7 mouse cellular contexts compared by ENCODE assay signal in the genomic region with DNA sequence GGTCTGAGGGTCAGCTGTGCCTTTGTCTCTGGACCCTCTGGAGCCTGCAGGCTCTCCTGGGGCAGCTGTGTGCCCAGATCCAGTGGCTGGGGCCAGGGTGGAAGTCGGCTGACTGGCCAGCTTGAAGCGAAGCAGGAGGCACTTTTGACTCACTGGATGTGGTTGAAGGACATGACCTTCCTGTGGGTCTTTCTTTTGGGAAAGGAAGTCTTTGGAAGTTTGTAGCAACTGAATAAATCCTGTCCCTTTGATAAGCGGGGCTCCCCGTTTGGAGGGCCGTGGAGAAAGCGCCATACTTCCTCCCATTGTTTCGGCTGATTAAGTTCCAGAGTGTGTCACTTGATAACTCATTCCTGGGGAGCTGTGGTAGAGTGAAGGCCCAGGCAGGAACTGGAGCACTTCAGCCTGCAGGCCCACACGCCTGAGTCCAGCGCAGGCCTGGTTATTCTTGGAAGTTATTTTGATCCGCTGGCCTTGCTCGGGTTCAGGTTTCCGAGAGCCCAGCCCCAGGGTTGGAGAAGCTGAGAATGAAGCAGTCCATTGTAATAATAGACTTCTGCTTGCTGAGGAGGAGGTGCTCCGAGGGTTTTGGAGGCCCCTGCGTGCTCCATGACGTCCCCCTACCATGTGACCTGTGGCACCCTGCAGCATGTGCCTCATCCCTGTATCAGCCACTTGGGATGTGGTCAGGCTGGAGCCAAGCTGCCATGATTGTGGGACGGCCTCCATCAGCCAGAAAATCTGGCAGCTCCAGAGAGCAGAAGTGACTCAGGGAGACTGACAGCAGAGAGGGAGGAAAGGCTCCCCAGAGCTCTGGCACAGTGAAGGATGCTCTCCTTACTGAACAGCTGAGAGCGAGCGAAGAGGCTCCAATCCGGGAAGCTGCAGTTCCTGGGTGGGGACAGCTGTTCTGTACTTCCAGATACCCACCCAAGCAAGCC.
DNase-seq lines count a peak whose midpoint lies in the region; ATAC-seq lines count a peak whose summit lies in the region.

No protein-coding gene starts in this region.

- H3K4me3 ChIP-seq in embryonic facial prominence, embryonic 14.5 days (ENCODE audit: low read depth, low read length): no peak overlapping the region
- peak overlapping the region; percentile 22; the same call in 1 of the 2 replicates for H3K4me3 ChIP-seq in heart, embryonic 13.5 days
- H3K4me3 ChIP-seq in kidney, embryonic 16.5 days (ENCODE audit: low read length): no peak overlapping the region
- H3K4me3 ChIP-seq in liver, embryonic 12.5 days: no peak overlapping the region
- H3K4me3 ChIP-seq in neural tube, embryonic 13.5 days: no peak overlapping the region

- H3K9me3 ChIP-seq in embryonic facial prominence, embryonic 14.5 days (ENCODE audit: control insufficient read depth, low read length): no peaks in the 10 kb centered on the region
- H3K9me3 ChIP-seq in heart, embryonic 13.5 days: no peaks in the 10 kb centered on the region
- no peaks in the 10 kb centered on the region for H3K9me3 ChIP-seq in kidney, embryonic 16.5 days (ENCODE audit: low read length)
- H3K9me3 ChIP-seq in liver, embryonic 12.5 days (replicated peaks): no peaks in the 10 kb centered on the region
- no peaks in the 10 kb centered on the region for H3K9me3 ChIP-seq in neural tube, embryonic 13.5 days

- peak; percentile 26 for DNase-seq in cerebellum, adult 11 months
- DNase-seq in embryonic facial prominence, embryonic 14.5 days (ENCODE audit: low spot score): peak; percentile 84

- H3K27me3 ChIP-seq in embryonic facial prominence, embryonic 14.5 days (replicated peaks; ENCODE audit: control insufficient read depth, insufficient read depth, low read length): no peaks in the 10 kb centered on the region
- H3K27me3 ChIP-seq in heart, embryonic 13.5 days (replicated peaks): no peaks in the 10 kb centered on the region
- no peaks in the 10 kb centered on the region for H3K27me3 ChIP-seq in kidney, embryonic 16.5 days (ENCODE audit: insufficient read depth, low read length)
- no peaks in the 10 kb centered on the region for H3K27me3 ChIP-seq in liver, embryonic 12.5 days (replicated peaks)
- H3K27me3 ChIP-seq in neural tube, embryonic 13.5 days: no peaks in the 10 kb centered on the region

- WGBS in embryonic facial prominence, embryonic 14.5 days: 27% methylated on average over 17 of the region's 19 CpGs
- WGBS in heart, embryonic 13.5 days: 9% methylated on average over 19 of the region's 19 CpGs
- whole genome bisulfite sequencing in kidney, embryonic 16.5 days: 22% methylated on average over 19 of the region's 19 CpGs
- 37% methylated on average over 19 of the region's 19 CpGs for WGBS in liver, embryonic 12.5 days (ENCODE audit: insufficient replicate concordance)
- 53% methylated on average over 19 of the region's 19 CpGs for WGBS in neural tube, embryonic 13.5 days

- ATAC-seq in embryonic facial prominence, embryonic 14.5 days (ENCODE audit: low read depth): peak; percentile 89
- ATAC-seq in heart, embryonic 13.5 days (ENCODE audit: extremely low read depth, insufficient number of reproducible peaks, low FRiP score, low TSS enrichment): peak; percentile 71
- peak; percentile 92 for ATAC-seq in kidney, embryonic 16.5 days (ENCODE audit: low FRiP score, low TSS enrichment)
- peak; percentile 55 for ATAC-seq in liver, embryonic 12.5 days
- 0 out of 2 replicates have a peak, but pooled peaks have one; percentile 37 for ATAC-seq in neural tube, embryonic 13.5 days (ENCODE audit: low read depth)
- ATAC-seq in granulocyte monocyte progenitor cell, adult 5-6 weeks (replicated peaks; ENCODE audit: poor library complexity, severe bottlenecking): no peak

- peak overlapping the region; percentile 86 for H3K27ac ChIP-seq in embryonic facial prominence, embryonic 14.5 days (replicated peaks; ENCODE audit: low read depth, low read length)
- H3K27ac ChIP-seq in heart, embryonic 13.5 days (replicated peaks): peak overlapping the region; percentile 99
- H3K27ac ChIP-seq in kidney, embryonic 16.5 days (ENCODE audit: low read length): peak overlapping the region; percentile 90
- H3K27ac ChIP-seq in liver, embryonic 12.5 days: peak overlapping the region; percentile 22; the same call in 1 of the 2 replicates
- H3K27ac ChIP-seq in neural tube, embryonic 13.5 days (replicated peaks): peak overlapping the region; percentile 80

- H3K4me2 ChIP-seq in embryonic facial prominence, embryonic 14.5 days (ENCODE audit: low read depth, low read length): 0 out of 2 replicates have a peak overlapping the region, but pooled peaks have one; percentile 7
- peak overlapping the region; percentile 59 for H3K4me2 ChIP-seq in heart, embryonic 13.5 days
- no peak overlapping the region for H3K4me2 ChIP-seq in kidney, embryonic 16.5 days (replicated peaks; ENCODE audit: low read depth, low read length)
- no peak overlapping the region for H3K4me2 ChIP-seq in liver, embryonic 12.5 days
- H3K4me2 ChIP-seq in neural tube, embryonic 13.5 days: no peak overlapping the region

- H3K36me3 ChIP-seq in embryonic facial prominence, embryonic 14.5 days (ENCODE audit: control insufficient read depth, insufficient read depth, low read length): no peaks in the 10 kb centered on the region
- H3K36me3 ChIP-seq in heart, embryonic 13.5 days: no peaks in the 10 kb centered on the region
- H3K36me3 ChIP-seq in kidney, embryonic 16.5 days (ENCODE audit: insufficient read depth, low read length): no peaks in the 10 kb centered on the region
- no peaks in the 10 kb centered on the region for H3K36me3 ChIP-seq in liver, embryonic 12.5 days
- no peaks in the 10 kb centered on the region for H3K36me3 ChIP-seq in neural tube, embryonic 13.5 days

- no peak overlapping the region for H3K9ac ChIP-seq in embryonic facial prominence, embryonic 14.5 days (ENCODE audit: low read depth, low read length)
- peak overlapping the region; percentile 78 for H3K9ac ChIP-seq in heart, embryonic 13.5 days
- H3K9ac ChIP-seq in kidney, embryonic 16.5 days (replicated peaks; ENCODE audit: low read length): peak overlapping the region; percentile 29; the same call in 1 of the 2 replicates
- H3K9ac ChIP-seq in liver, embryonic 12.5 days: no peak overlapping the region
- H3K9ac ChIP-seq in neural tube, embryonic 13.5 days: no peak overlapping the region

- H3K4me1 ChIP-seq in embryonic facial prominence, embryonic 14.5 days (ENCODE audit: control insufficient read depth, insufficient read depth, low read length): peaks cover 11% of the 10 kb centered on the region
- H3K4me1 ChIP-seq in heart, embryonic 13.5 days: peaks cover 66% of the 10 kb centered on the region
- peaks cover 12% of the 10 kb centered on the region for H3K4me1 ChIP-seq in kidney, embryonic 16.5 days (ENCODE audit: insufficient read depth, low read length)
- H3K4me1 ChIP-seq in liver, embryonic 12.5 days: no peaks in the 10 kb centered on the region
- peaks cover 19% of the 10 kb centered on the region for H3K4me1 ChIP-seq in neural tube, embryonic 13.5 days (replicated peaks)

Comparison
In these comparisons a context has a peak if more than half of its experiments do, and no peak if none do; other contexts are left out.
1. H3K27ac ChIP-seq: peak in every context shown above with its lines; median percentile 99 in heart, embryonic 13.5 days; 90 in kidney, embryonic 16.5 days; 86 in embryonic facial prominence, embryonic 14.5 days; 80 in neural tube, embryonic 13.5 days; 22 in liver, embryonic 12.5 days.
2. H3K4me2 ChIP-seq: peak in embryonic facial prominence, embryonic 14.5 days (single experiment) and heart, embryonic 13.5 days (single experiment); none in kidney, embryonic 16.5 days (single experiment), liver, embryonic 12.5 days (single experiment) and neural tube, embryonic 13.5 days (single experiment).
3. H3K9ac ChIP-seq: peak in heart, embryonic 13.5 days (single experiment) and kidney, embryonic 16.5 days (single experiment); none in embryonic facial prominence, embryonic 14.5 days (single experiment), liver, embryonic 12.5 days (single experiment) and neural tube, embryonic 13.5 days (single experiment).